Comparison of ENCODE assay signal across 9 mouse cellular contexts in genomic region chr1:39280989-39281875, GRCm38 (mm10).
DNase-seq lines count a peak whose midpoint lies in the region; ATAC-seq and TF ChIP-seq lines count a peak whose summit lies in the region.
"Had no signal": no experiment of that assay in that cellular context is flagged by ENCODE, and none has a peak within 500 bp of the region (broad histone marks: within the 10 kb centered on the region; RNA-seq: fewer than 3 reads in every experiment).

No protein-coding gene starts in this region.

- no peaks in the 10 kb centered on the region for H3K9me3 ChIP-seq in kidney, embryonic 15.5 days (replicated peaks)
- no peaks in the 10 kb centered on the region for H3K9me3 ChIP-seq in heart, postnatal 0 days (replicated peaks; ENCODE audit: control insufficient read depth, low read length)
- H3K9me3 ChIP-seq in forebrain, embryonic 11.5 days (ENCODE audit: control insufficient read depth, low read length), result no peaks in the 10 kb centered on the region; the same call in 1 of the 2 replicates
- H3K9me3 ChIP-seq: midbrain, embryonic 12.5 days had no signal

- 66% methylated on average over 15 of the region's 15 CpGs for WGBS in kidney, embryonic 15.5 days
- 44% methylated on average over 15 of the region's 15 CpGs for WGBS in heart, postnatal 0 days
- WGBS in forebrain, embryonic 11.5 days, result 81% methylated on average over 15 of the region's 15 CpGs

- no peak overlapping the region for H3K9ac ChIP-seq in kidney, embryonic 15.5 days
- H3K9ac ChIP-seq in heart, postnatal 0 days (replicated peaks; ENCODE audit: low read depth, low read length), result no peak overlapping the region
- no peak overlapping the region for H3K9ac ChIP-seq in forebrain, embryonic 11.5 days (ENCODE audit: low read length)
- H3K9ac ChIP-seq: midbrain, embryonic 12.5 days had no signal

- DNase-seq in kidney, postnatal 4 days, result peak; percentile 23 to 53
- peak; percentile 68 for DNase-seq in ZHBTc4 (ENCODE audit: low read depth, low spot score)
- DNase-seq in heart, postnatal 0 days (ENCODE audit: low spot score), result peak; percentile 68
- DNase-seq in retina, postnatal 1 day, result peak; percentile 87
- no peak for DNase-seq in forebrain, embryonic 11.5 days (ENCODE audit: low spot score)
- no peak for DNase-seq in frontal cortex, postnatal 36 days (ENCODE audit: low spot score in 2 of 2)
- DNase-seq in left cerebral cortex, adult 9 months (ENCODE audit: low spot score in 2 of 2), result no peak

- TF ChIP-seq EP300 in heart, postnatal 0 days (IDR thresholded peaks at IDR 0.05; ENCODE audit: low read depth), result no peak

- no peaks in the 10 kb centered on the region for H3K4me1 ChIP-seq in kidney, embryonic 15.5 days
- H3K4me1 ChIP-seq in heart, postnatal 0 days (ENCODE audit: control insufficient read depth, insufficient read depth), result peaks cover 41% of the 10 kb centered on the region
- H3K4me1 ChIP-seq in forebrain, embryonic 11.5 days (replicated peaks; ENCODE audit: control insufficient read depth, insufficient read depth, low read length), result no peaks in the 10 kb centered on the region

- H3K36me3 ChIP-seq in kidney, embryonic 15.5 days, result no peaks in the 10 kb centered on the region
- no peaks in the 10 kb centered on the region; the same call in 1 of the 2 replicates for H3K36me3 ChIP-seq in heart, postnatal 0 days (replicated peaks; ENCODE audit: control insufficient read depth, insufficient read depth, low read length)
- no peaks in the 10 kb centered on the region for H3K36me3 ChIP-seq in forebrain, embryonic 11.5 days (ENCODE audit: control insufficient read depth, insufficient read depth, low read length)
- H3K36me3 ChIP-seq: midbrain, embryonic 12.5 days had no signal

- H3K4me3 ChIP-seq in kidney, embryonic 15.5 days (replicated peaks), result no peak overlapping the region
- H3K4me3 ChIP-seq in heart, postnatal 0 days (ENCODE audit: low read depth, low read length), result peak overlapping the region; percentile 3; the same call in 1 of the 2 replicates
- H3K4me3 ChIP-seq in forebrain, embryonic 11.5 days (ENCODE audit: low read depth, low read length), result no peak overlapping the region
- H3K4me3 ChIP-seq: midbrain, embryonic 12.5 days had no signal

- TF ChIP-seq CTCF in heart, postnatal 0 days (IDR thresholded peaks at IDR 0.05; ENCODE audit: low read depth), result no peak

- no peak for ATAC-seq in kidney, embryonic 15.5 days (replicated peaks; ENCODE audit: low FRiP score)
- ATAC-seq in heart, postnatal 0 days (ENCODE audit: insufficient read depth, low read depth), result peak; percentile 66
- no peak for ATAC-seq in forebrain, embryonic 11.5 days (replicated peaks; ENCODE audit: low FRiP score)

- no peak overlapping the region for H3K27ac ChIP-seq in kidney, embryonic 15.5 days
- peak overlapping the region; percentile 62 for H3K27ac ChIP-seq in heart, postnatal 0 days (ENCODE audit: low read depth)
- H3K27ac ChIP-seq in forebrain, embryonic 11.5 days (ENCODE audit: low read depth, low read length), result no peak overlapping the region
- H3K27ac ChIP-seq: midbrain, embryonic 12.5 days had no signal

- no peaks in the 10 kb centered on the region for H3K27me3 ChIP-seq in kidney, embryonic 15.5 days
- no peaks in the 10 kb centered on the region for H3K27me3 ChIP-seq in heart, postnatal 0 days (ENCODE audit: control insufficient read depth, insufficient read depth, low read length)
- H3K27me3 ChIP-seq in forebrain, embryonic 11.5 days (ENCODE audit: control insufficient read depth, insufficient read depth, low read length), result no peaks in the 10 kb centered on the region
- H3K27me3 ChIP-seq: midbrain, embryonic 12.5 days had no signal

- no peak overlapping the region for H3K4me2 ChIP-seq in kidney, embryonic 15.5 days
- H3K4me2 ChIP-seq in heart, postnatal 0 days (ENCODE audit: low read depth, low read length), result peak overlapping the region; percentile 46
- no peak overlapping the region for H3K4me2 ChIP-seq in forebrain, embryonic 11.5 days (ENCODE audit: low read depth, low read length, severe bottlenecking)
- H3K4me2 ChIP-seq: midbrain, embryonic 12.5 days had no signal

Comparison
In these comparisons a context has a peak if more than half of its experiments do, and no peak if none do; other contexts are left out.
1. DNase-seq: peak in kidney, postnatal 4 days (2 of 2), ZHBTc4 (single experiment), heart, postnatal 0 days (single experiment) and retina, postnatal 1 day (single experiment); none in forebrain, embryonic 11.5 days (single experiment), frontal cortex, postnatal 36 days (0 of 2) and left cerebral cortex, adult 9 months (0 of 2).